Mouse (Mus musculus) layer of hippocampus, adult 18-20 months (tissue): Measurements from ENCODE around the gene Tex26. TPM values are rescaled to one million over a fixed set of nuclear protein-coding genes. Genes with fewer than 3 reads are reported as not detected.
A peak's percentile ranks its signal among the peaks of the same experiment; 100 is the strongest.

Experiments used
- DNase-seq, 2 experiments: peaks; one replicate each; pipeline ENCODE4 v3.0.0; 2022; ENCODE audit warnings: low spot score in 2 of 2
- total RNA-seq, 2 experiments: library from RNA; stranded (reverse); gene quantifications; 2 replicates each; pipeline ENCODE4 v1.2.3; 2021

Gene Tex26
- total RNA-seq, 2 experiments from 2014 or later = not detected

DNA sequence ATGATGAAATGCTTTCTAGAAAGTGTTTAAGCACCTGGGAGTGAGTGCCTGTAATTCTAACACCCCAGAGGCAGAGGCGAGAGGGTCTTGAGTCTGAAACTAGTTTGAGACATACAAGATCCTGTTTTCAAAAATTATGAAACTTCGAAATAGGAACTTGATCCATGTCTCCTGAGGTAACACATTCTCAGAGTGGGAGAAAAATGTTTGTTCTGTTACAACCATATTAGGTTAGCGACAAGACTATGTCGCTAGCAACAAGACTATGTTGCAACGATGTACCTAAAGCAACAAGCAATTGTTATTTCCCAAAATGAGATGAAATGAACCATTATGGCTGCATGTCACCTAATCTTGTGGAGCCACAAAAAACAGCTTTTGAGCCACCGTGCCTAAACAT is 46.0 kb downstream of the Tex26 start:
- no peak for DNase-seq

- no peak for DNase-seq
Measured at GRCm38 (mm10) chr5:149488360-149489021, 49.0 kb downstream of the Tex26 start.

GRCm38 (mm10) chr5:149489136-149489535 is 49.7 kb downstream of the Tex26 start:
- DNase-seq = peak; percentile 88 to 95

GRCm38 (mm10) chr5:149490275-149490674 is 50.8 kb downstream of the Tex26 start:
- no peak for DNase-seq

GRCm38 (mm10) chr5:149495655-149496054 is 56.2 kb downstream of the Tex26 start:
- no peak for DNase-seq

DNA sequence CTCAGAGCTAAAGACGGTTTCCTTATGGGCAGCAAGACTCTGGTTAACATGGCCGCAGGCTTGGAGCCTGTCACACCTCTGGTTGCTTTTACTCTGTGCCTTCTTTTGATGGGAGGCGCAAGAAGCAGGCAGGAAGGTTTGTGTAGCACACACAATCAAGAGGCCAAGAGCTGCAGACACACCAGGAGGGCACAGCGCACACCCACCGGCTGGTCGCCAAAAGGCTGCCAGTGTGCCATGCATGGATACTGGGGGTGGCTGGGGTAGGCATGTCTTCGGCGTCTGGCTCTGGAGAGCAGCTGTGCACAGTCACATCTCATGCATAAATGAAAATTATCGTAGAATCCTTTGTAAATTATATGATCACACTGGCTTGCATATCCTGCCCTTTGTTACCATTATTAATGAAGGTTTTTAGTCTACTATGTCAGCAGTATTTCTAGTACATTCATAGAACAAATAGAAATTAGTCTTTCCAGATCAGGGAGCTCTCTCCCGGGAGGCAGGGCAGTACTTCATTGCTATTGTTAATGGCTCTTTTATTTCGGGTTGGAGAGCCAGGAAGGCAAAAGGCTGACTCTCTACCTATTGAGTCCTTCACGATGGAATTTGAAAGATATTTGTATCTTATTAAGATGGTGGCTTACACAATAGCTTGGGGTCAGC is 57.1 kb downstream of the Tex26 start:
- DNase-seq = no peak

DNA sequence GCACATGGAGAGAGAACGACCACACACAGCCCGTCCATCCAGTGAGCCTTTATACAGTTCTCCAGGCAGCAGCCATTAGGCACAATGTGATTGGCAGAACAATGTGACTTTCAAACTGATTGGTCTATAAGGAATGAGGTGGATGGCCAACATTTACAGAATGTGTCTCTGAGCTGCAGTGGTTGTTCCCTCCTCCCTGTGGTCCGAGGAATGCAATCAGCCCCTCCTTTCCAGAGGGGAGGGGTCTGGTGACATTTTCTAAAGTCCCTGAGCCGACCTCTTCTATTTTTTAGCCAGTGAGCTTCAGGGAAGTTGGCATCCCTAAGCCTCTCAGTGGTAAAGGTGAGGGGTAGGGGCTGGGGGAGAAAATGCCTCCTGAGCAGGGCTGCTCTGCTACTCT is 60.5 kb downstream of the Tex26 start:
- no peak for DNase-seq

GRCm38 (mm10) chr5:149503423-149504175 is 64.1 kb downstream of the Tex26 start:
- peak; percentile 73 to 85 for DNase-seq

GRCm38 (mm10) chr5:149504985-149505384 is 65.5 kb downstream of the Tex26 start:
- no peak for DNase-seq

DNA sequence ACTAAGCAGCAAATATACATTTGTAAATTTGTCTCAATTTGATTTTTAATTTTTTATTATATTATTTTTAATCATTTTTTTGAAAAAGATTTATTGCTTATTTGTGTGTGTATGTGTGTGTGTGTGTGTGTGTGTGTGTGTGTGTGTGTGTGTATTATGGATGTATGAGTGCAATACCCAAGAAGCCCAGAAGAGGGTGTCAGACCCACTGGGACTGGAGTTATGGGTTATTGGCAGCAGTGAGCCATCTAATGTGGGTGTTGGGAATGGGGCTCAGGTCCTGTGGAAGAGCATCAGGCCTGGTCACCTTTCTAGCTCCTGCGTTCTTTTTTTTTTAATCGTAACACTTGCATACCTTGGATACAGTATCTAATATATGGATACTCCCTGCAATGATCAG is 66.6 kb downstream of the Tex26 start:
- no peak for DNase-seq

DNA sequence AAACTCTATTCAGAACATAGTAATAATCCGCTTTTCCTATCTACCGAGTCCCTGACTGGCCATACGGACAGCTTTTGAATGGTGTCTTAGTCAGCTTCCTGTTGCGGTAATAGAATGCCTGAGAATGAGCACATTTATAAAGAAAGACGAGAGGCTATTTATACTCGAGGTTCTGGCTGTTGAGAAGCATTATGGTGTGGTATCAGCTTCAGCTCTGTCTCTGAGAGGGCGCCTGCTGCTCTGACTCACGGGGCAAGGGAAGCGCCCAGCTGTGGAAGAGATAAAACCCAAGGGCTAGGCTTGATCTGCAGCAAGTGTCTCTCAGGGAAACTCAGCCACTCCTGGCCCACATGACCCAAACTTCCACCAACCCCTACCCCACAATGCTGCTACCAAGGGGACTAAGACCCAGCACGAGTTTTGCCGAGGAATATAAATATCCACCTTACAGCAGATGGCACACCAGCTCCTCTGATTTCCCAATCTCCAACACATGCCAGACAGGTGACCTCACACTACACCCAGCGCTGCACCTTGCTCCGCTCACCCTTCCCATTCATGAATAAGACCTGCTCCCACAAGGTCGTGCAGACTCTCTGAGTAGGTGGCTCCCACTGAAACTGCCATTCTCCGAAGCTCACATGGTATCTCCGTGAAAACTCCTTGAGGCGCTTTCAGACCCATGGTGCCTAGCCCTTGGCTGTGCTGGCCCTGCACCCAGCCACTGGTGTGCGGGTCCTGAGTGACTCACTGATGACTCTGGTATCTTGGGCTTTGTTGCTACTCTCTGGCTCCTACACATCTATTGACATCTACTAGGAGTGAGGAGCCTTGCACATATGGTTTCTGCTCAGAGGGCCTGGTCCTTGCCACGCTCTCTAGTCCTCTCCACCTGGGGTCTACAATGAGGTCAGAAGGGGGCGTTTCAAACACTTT is 68.9 kb downstream of the Tex26 start:
- DNase-seq = no peak

- DNase-seq = no peak
Measured at GRCm38 (mm10) chr5:149510323-149510722, 70.9 kb downstream of the Tex26 start.

DNA sequence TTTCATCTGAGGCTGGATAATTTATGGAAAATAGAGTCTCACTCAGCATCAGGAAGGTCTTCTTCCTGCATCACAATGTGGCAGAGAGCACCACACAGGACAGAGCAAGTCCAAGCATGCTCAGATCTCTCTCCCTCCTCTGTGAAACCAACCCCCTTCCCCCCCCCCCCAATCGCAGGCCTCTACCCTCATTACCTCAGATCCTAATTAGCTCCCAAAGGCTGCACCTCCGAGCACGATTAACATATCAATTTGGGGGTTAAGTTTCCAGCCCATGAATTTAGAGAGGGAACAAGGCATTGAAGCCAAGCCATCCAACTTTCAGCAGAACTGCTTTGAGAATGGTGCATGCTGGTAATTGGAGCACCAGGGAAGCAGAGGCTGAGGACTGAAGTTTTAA is 73.2 kb downstream of the Tex26 start:
- no peak for DNase-seq

DNA sequence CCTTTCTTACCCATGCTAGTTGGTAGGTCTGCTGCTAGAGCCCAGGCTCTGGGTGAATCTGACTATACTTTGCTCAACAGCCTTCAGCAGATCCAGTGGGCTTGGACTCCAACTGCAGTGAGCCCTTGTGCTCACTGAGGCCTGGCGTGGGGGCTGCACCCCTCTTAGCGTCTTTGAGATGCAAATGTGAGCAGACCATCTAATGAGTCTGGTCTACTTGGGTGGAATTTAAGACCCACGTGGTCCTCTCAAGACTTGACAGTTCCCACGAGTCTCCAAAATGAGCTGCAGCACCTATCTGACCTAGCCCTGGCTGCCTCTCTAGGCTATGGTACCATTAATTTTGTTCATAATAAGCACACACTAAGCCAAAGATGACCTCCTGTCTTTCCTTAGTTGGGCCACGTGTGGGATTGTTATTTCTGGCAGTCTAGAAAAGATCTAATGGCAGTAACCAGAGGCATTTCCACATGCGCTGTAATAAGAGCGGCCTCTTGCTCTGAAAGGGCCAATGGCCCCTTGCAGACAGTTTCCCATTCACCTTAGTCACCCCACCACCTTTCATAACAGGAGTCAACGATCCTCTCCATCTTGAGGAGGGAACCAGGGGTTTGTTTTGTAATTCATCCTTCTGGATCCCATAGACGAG is 74.1 kb downstream of the Tex26 start:
- no peak for DNase-seq

- no peak for DNase-seq
Measured at GRCm38 (mm10) chr5:149514087-149514671, 74.7 kb downstream of the Tex26 start.

GRCm38 (mm10) chr5:149514890-149515289 is 75.4 kb downstream of the Tex26 start:
- no peak for DNase-seq

DNA sequence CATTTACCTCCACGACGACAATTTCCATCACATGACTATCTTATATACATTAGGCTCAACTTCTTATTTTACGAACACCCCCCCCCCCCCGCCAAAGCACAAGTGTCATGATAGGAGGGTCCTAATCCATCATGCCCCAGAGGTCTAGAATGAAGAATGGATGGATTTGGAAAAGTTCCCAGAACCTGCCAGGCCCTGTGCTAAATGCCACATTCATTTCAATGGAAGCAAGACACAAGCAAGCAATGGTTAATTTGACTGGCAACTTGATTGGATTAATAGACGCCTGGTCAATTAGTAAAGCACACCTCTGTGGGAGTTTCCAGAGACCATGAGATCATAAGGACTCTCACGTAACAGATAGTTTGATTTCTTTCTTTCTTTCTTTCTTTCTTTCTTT is 77.7 kb downstream of the Tex26 start:
- DNase-seq = no peak
